Mouse (Mus musculus) heart, embryonic 12.5 days (tissue): ENCODE data around the gene Frmd8. TPM values are rescaled to one million over a fixed set of nuclear protein-coding genes. Genes with fewer than 3 reads are reported as not detected.

ENCODE experiments used
- ATAC-seq: fragments of 200-750 bp; cut with Nextera tagmentation; 2 replicates; pipeline ENCODE4 v1.8.0; 2017; ENCODE audit warnings: moderate TSS enrichment, moderate library complexity; ENCODE audit not compliant: insufficient number of reproducible peaks, low FRiP score
- H3K27ac ChIP-seq: fragments of 300-500 bp; sonication (generic); 2 replicates; pipeline ENCODE4 v1.5.1; 2016; ENCODE audit warnings: mild to moderate bottlenecking, moderate library complexity; ENCODE audit not compliant: poor library complexity, severe bottlenecking
- H3K27me3 ChIP-seq: fragments of 300-500 bp; sonication (generic); replicated peaks from 2 replicates; pipeline ENCODE4 v1.6.1; 2016; ENCODE audit warnings: mild to moderate bottlenecking, moderate library complexity
- H3K36me3 ChIP-seq: fragments of 300-500 bp; sonication (generic); 2 replicates; pipeline ENCODE4 v1.6.1; 2016; ENCODE audit warnings: mild to moderate bottlenecking, moderate library complexity
- H3K4me1 ChIP-seq: fragments of 300-500 bp; sonication (generic); replicated peaks from 2 replicates; pipeline ENCODE4 v1.6.1; 2016; ENCODE audit warnings: mild to moderate bottlenecking
- H3K4me2 ChIP-seq: fragments of 300-500 bp; sonication (generic); 2 replicates; pipeline ENCODE4 v1.6.1; 2016; ENCODE audit warnings: mild to moderate bottlenecking, moderate library complexity
- H3K4me3 ChIP-seq: fragments of 300-500 bp; sonication (generic); 2 replicates; pipeline ENCODE4 v1.5.1; 2016; ENCODE audit warnings: mild to moderate bottlenecking
- H3K9ac ChIP-seq: fragments of 300-500 bp; sonication (generic); 2 replicates; pipeline ENCODE4 v1.6.1; 2016; ENCODE audit warnings: mild to moderate bottlenecking, moderate library complexity
- H3K9me3 ChIP-seq: fragments of 300-500 bp; sonication (generic); replicated peaks from 2 replicates; pipeline ENCODE4 v1.6.1; 2016; ENCODE audit warnings: mild to moderate bottlenecking, moderate library complexity
- WGBS: fragments of 180-500 bp; shearing (Covaris S2); methylation state at CpG from one replicate; pipeline ENCODE4 v1.1.7; 2016; 5-methylcytosine and 5-hydroxymethylcytosine counted together
- polyA plus RNA-seq: library from polyadenylated mRNA; unstranded; fragments of >200 nt; fragmentation: Nextera tagmentation; extraction: Ambion mirVana; gene quantifications from 2 replicates; pipeline ENCODE4 v1.2.1, GENCODE M21; 2016

The Frmd8 gene
- polyA plus RNA-seq, 1 experiment from 2014 or later: 33.7 TPM

- Histone ChIP-seq H3K9me3 (no peaks in the 10 kb centered on the region), H3K9ac (no peak overlapping the region), H3K36me3 (0 out of 2 replicates have a peak, but pooled peaks cover 5% of the 10 kb centered on the region), H3K27ac (no peak overlapping the region), H3K4me3 (no peak overlapping the region), H3K4me1 (peaks cover 40% of the 10 kb centered on the region), H3K4me2 (no peak overlapping the region), H3K27me3 (no peaks in the 10 kb centered on the region)
- WGBS: 86% methylated on average over 19 of the region's 19 CpGs
- no peak for ATAC-seq
Observed at GRCm38 (mm10) chr19:5829958-5830615, 45.0 kb downstream of the Frmd8 start.

DNA sequence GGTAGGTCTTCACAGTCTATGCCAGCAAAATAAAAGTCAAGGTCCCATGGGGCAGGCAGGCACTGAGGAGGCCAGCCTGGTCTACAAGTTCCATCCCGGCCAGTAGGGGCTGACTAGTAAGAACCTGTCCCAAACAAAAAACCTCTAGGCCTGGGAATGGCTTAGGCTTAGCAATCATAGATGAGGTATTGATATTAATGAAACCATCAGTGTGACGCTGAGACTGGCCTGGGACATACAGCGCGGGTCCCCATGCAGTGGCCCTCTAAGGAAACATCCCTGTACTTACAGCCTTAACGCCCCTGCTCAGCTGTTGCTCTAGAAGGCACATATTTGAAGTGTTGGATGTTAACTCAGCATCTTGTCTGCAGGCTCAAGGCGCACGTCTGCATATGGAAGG is 46.2 kb downstream of the Frmd8 start:
- no peak overlapping the region for H3K27ac ChIP-seq
- no peak for ATAC-seq
- 88% methylated on average over 7 of the region's 7 CpGs for WGBS
- H3K4me1 ChIP-seq: peaks cover 51% of the 10 kb centered on the region
- no peak overlapping the region for H3K9ac ChIP-seq
- H3K36me3 ChIP-seq: 0 out of 2 replicates have a peak, but pooled peaks cover 5% of the 10 kb centered on the region
- H3K9me3 ChIP-seq: no peaks in the 10 kb centered on the region
- no peak overlapping the region for H3K4me2 ChIP-seq
- H3K4me3 ChIP-seq: no peak overlapping the region
- no peaks in the 10 kb centered on the region for H3K27me3 ChIP-seq

DNA sequence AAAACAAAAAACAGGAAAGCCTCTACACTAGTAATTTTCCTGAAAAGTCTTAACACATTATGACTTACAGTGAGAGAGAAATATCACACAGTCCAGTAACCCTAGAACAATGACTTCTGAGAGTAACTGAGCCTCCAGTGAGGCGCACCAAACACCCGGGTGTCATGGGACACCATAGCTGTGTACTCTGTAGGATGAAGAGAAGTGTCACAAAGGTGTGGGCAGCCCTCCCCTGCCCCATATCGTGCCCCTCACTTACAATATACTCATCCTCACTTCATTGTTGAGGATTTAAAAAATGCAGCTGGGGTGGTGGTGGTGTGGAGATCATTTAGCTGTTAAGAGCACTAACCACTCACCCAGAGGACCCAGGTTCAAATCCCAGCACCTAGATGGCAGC is 46.9 kb downstream of the Frmd8 start:
- 0 out of 2 replicates have a peak, but pooled peaks cover 5% of the 10 kb centered on the region for H3K36me3 ChIP-seq
- no peak overlapping the region for H3K4me3 ChIP-seq
- H3K4me1 ChIP-seq: peaks cover 59% of the 10 kb centered on the region
- 90% methylated on average over 3 of the region's 3 CpGs for WGBS
- H3K27ac ChIP-seq: peak overlapping the region; percentile 61
- no peaks in the 10 kb centered on the region for H3K9me3 ChIP-seq
- ATAC-seq: no peak
- H3K27me3 ChIP-seq: no peaks in the 10 kb centered on the region
- no peak overlapping the region for H3K9ac ChIP-seq
- no peak overlapping the region for H3K4me2 ChIP-seq

DNA sequence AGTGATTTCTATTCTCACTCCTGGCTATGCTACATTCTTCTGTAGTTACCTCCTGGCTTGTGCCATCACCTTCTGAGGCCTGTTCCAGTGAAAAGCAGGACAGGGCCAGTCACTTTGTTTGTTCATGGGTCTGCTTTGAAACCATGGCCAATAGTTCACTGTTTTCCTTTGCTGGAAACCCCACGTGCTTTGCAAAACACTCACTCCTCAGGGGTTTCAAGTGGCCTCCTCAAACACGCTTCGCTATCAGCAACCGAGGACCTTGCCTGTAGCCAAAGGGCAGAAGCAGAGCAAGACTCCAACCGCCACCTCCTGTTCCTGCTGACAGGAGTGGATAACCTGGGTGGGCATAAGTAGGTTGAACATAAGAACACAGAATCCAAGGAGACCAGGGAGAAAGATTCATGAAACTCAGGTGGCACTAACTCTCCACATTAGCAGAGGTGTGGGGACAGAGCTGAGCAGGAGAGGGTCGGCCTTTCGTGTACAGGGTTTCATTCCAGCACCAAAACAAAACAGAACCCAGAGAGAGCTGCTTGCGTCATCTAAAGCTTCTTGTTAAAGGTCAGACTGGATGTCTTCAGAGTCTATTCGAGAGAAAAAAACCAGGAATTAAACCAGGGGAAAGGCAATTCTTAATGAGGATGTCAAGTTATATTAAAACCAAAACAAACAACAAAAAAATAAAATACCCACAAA is 47.5 kb downstream of the Frmd8 start:
- H3K9ac ChIP-seq: peak overlapping the region; percentile 48; the same call in 1 of the 2 replicates
- H3K4me3 ChIP-seq: no peak overlapping the region
- no peaks in the 10 kb centered on the region for H3K9me3 ChIP-seq
- WGBS: 32% methylated on average over 9 of the region's 9 CpGs
- peaks cover 62% of the 10 kb centered on the region for H3K4me1 ChIP-seq
- H3K36me3 ChIP-seq: 0 out of 2 replicates have a peak, but pooled peaks cover 5% of the 10 kb centered on the region
- peak overlapping the region; percentile 10 for H3K4me2 ChIP-seq
- no peak; the same call in 1 of the 2 replicates for ATAC-seq
- H3K27ac ChIP-seq: peak overlapping the region; percentile 91
- no peaks in the 10 kb centered on the region for H3K27me3 ChIP-seq

GRCm38 (mm10) chr19:5827044-5827443 is 48.0 kb downstream of the Frmd8 start:
- no peak for ATAC-seq
- H3K36me3 ChIP-seq: 0 out of 2 replicates have a peak, but pooled peaks cover 5% of the 10 kb centered on the region
- no peaks in the 10 kb centered on the region for H3K27me3 ChIP-seq
- peak overlapping the region; percentile 91 for H3K27ac ChIP-seq
- H3K4me3 ChIP-seq: no peak overlapping the region
- H3K4me1 ChIP-seq: peaks cover 63% of the 10 kb centered on the region
- H3K9ac ChIP-seq: 0 out of 2 replicates have a peak overlapping the region, but pooled peaks have one; percentile 48
- no peaks in the 10 kb centered on the region for H3K9me3 ChIP-seq
- H3K4me2 ChIP-seq: peak overlapping the region; percentile 10
- 63% methylated on average over 6 of the region's 6 CpGs for WGBS

DNA sequence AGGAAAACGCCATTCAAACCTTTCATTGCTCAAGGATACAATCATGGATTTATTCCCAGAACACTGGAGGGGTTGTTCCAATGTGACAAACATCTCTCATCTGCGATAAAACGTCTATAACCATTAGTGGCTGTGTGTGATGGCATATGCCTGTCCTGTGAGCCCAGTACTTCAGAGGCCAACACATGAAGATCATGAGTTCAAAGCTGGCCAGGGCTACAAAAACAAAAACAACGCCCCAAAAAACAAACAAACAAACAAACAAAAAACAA is 48.4 kb downstream of the Frmd8 start:
- Histone ChIP-seq H3K27me3 (no peaks in the 10 kb centered on the region), H3K4me3 (no peak overlapping the region), H3K36me3 (0 out of 2 replicates have a peak, but pooled peaks cover 5% of the 10 kb centered on the region), H3K9ac (no peak overlapping the region), H3K9me3 (no peaks in the 10 kb centered on the region), H3K27ac (peak overlapping the region; percentile 91), H3K4me2 (no peak overlapping the region), H3K4me1 (peaks cover 63% of the 10 kb centered on the region)
- WGBS: 80% methylated on average over 4 of the region's 4 CpGs
- no peak for ATAC-seq

- H3K9ac ChIP-seq: peak overlapping the region; percentile 35; the same call in 1 of the 2 replicates
- H3K27me3 ChIP-seq: no peaks in the 10 kb centered on the region
- peaks cover 67% of the 10 kb centered on the region for H3K4me1 ChIP-seq
- no peak overlapping the region for H3K27ac ChIP-seq
- no peaks in the 10 kb centered on the region for H3K9me3 ChIP-seq
- H3K4me3 ChIP-seq: no peak overlapping the region
- ATAC-seq: no peak
- H3K4me2 ChIP-seq: no peak overlapping the region
- 86% methylated on average over 5 of the region's 5 CpGs for WGBS
- 0 out of 2 replicates have a peak, but pooled peaks cover 5% of the 10 kb centered on the region for H3K36me3 ChIP-seq
Observed at GRCm38 (mm10) chr19:5825901-5826730, 49.0 kb downstream of the Frmd8 start.

- no peaks in the 10 kb centered on the region for H3K9me3 ChIP-seq
- no peak for ATAC-seq
- H3K4me3 ChIP-seq: no peak overlapping the region
- H3K36me3 ChIP-seq: 0 out of 2 replicates have a peak, but pooled peaks cover 2% of the 10 kb centered on the region
- 80% methylated on average over 10 of the region's 10 CpGs for WGBS
- H3K27me3 ChIP-seq: no peaks in the 10 kb centered on the region
- peak overlapping the region; percentile 54 for H3K27ac ChIP-seq
- peaks cover 67% of the 10 kb centered on the region for H3K4me1 ChIP-seq
- no peak overlapping the region for H3K4me2 ChIP-seq
- peak overlapping the region; percentile 28 for H3K9ac ChIP-seq
Observed at GRCm38 (mm10) chr19:5824826-5825617, 50.1 kb downstream of the Frmd8 start.

DNA sequence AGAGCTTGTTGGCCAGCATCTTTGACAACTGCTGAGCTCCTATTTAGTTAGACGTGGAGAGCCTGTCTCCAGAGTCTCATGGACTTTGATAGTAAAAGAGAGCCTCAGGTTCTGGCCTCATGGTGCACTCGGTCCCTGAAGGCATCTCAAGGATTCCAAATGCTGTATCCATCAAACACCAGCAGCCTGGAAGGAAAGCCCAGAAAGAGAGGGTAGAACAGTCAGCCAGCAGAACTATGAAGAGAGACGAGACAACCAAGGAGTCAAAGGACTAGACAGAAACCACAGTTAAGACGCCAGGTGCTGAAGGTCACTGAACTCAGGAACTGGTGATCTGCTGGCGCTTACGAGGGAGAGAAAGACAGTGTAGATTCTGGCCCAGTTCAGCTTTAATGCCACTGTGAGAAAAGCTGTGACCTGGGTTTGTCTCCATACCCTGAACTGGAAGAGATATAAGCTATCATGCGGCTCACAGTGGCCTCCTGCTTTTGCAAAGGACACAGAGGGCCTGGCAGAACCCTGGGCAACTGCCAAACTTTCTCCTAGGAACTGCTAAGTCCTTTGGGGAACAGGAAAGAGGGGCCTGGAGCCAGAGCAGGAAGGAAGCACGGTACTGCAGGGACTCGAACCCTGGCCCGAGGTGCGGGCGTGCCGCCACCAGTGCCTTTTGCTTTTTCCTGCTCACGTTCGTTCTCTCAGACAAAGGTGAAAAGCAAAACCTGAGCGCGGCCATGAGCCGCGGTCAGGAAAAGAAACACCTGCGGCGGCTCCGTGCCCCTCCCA is 50.8 kb downstream of the Frmd8 start:
- H3K4me2 ChIP-seq: no peak overlapping the region
- H3K9me3 ChIP-seq: no peaks in the 10 kb centered on the region
- H3K36me3 ChIP-seq: no peaks in the 10 kb centered on the region
- no peaks in the 10 kb centered on the region for H3K27me3 ChIP-seq
- peaks cover 71% of the 10 kb centered on the region for H3K4me1 ChIP-seq
- peak overlapping the region; percentile 54 for H3K27ac ChIP-seq
- WGBS: 63% methylated on average over 22 of the region's 22 CpGs
- peak overlapping the region; percentile 28 for H3K9ac ChIP-seq
- ATAC-seq: no peak
- H3K4me3 ChIP-seq: no peak overlapping the region

DNA sequence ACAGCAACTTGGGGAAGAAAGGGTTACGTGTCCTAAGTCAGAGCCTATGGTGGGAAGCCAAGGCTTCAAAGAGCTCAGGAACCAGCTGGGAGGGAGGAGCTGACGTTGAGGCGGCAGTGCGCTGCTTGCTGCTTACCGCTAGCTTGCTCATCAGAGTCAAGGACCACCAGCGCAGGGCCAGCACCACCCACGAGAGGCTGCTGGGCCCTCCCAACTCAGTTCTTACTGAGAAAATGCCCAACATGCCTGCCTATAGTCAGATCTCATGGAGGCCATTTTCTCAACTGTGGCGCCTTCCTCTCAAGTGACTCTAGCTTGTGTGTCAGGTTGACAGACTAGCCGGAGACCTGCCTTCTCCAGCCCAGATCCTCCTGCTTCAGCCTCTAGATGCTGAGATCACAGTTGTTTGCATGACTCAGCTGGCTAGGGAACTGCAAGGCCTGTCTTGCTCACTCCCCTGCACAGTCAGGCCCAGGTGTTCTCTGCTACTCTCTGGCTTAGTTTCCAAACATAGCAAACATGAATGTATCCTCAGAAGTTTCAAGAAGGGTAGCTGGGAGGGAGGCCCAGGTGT is 51.7 kb downstream of the Frmd8 start:
- 25% methylated on average over 9 of the region's 9 CpGs for WGBS
- H3K36me3 ChIP-seq: no peaks in the 10 kb centered on the region
- peak overlapping the region; percentile 39 for H3K4me2 ChIP-seq
- ATAC-seq: peak; percentile 74
- peaks cover 78% of the 10 kb centered on the region for H3K4me1 ChIP-seq
- no peak overlapping the region for H3K4me3 ChIP-seq
- peak overlapping the region; percentile 64; the same call in 1 of the 2 replicates for H3K9ac ChIP-seq
- no peaks in the 10 kb centered on the region for H3K27me3 ChIP-seq
- peak overlapping the region; percentile 85; the same call in 1 of the 2 replicates for H3K27ac ChIP-seq
- no peaks in the 10 kb centered on the region for H3K9me3 ChIP-seq
